Mouse (Mus musculus): ENCODE measurements around the gene Stat3. TPM values are rescaled to one million over a fixed set of nuclear protein-coding genes. Genes with fewer than 3 reads are reported as not detected.
A peak's percentile ranks its signal among the peaks of the same experiment; 100 is the strongest.

Stat3 gene
- polyA plus RNA-seq, 1 experiment from 2014 or later: 39.0 TPM

GRCm38 (mm10) chr11:100850778-100851528, 88.4 kb downstream of the Stat3 start:
- H3K9me3 ChIP-seq (replicated peaks; ENCODE audit: control insufficient read depth, low read length, poor library complexity, severe bottlenecking): no peaks in the 10 kb centered on the region
- H3K9ac ChIP-seq (ENCODE audit: low read depth, low read length): peak overlapping the region; percentile 98
- no peaks in the 10 kb centered on the region; the same call in none of the 2 replicates for H3K27me3 ChIP-seq (ENCODE audit: control insufficient read depth, insufficient read depth, low read depth, low read length)
- peaks cover 20% of the 10 kb centered on the region for H3K4me1 ChIP-seq (ENCODE audit: control insufficient read depth, insufficient read depth, low read length)
- 1% methylated on average over 33 of the region's 33 CpGs for WGBS
- ATAC-seq: peak; percentile 47
- peak overlapping the region; percentile 97 for H3K4me3 ChIP-seq (ENCODE audit: low read depth, low read length)
- no peaks in the 10 kb centered on the region for H3K36me3 ChIP-seq (ENCODE audit: control insufficient read depth, insufficient read depth, low read length)
- H3K27ac ChIP-seq (ENCODE audit: low read length): peak overlapping the region; percentile 87
- peak overlapping the region; percentile 60 for H3K4me2 ChIP-seq (ENCODE audit: low read length)

GRCm38 (mm10) chr11:100850038-100850777, 89.1 kb downstream of the Stat3 start, which contains the start of gene Stat5b:
Gene Stat5b, minus strand, starts transcription at chr11:100850724.
- under 1% methylated on average over 63 of the region's 104 CpGs for WGBS
- Histone ChIP-seq H3K27ac (ENCODE audit: low read length) (peak within 1 kb of the TSS; percentile 87), H3K27me3 (ENCODE audit: control insufficient read depth, insufficient read depth, low read depth, low read length) (no peaks in the 10 kb centered on the region; the same call in 1 of the 2 replicates), H3K36me3 (ENCODE audit: control insufficient read depth, insufficient read depth, low read length) (no peaks in the 10 kb centered on the region), H3K4me1 (ENCODE audit: control insufficient read depth, insufficient read depth, low read length) (peaks cover 20% of the 10 kb centered on the region), H3K4me2 (ENCODE audit: low read length) (peak within 1 kb of the TSS; percentile 60), H3K9me3 (replicated peaks; ENCODE audit: control insufficient read depth, low read length, poor library complexity, severe bottlenecking) (no peaks in the 10 kb centered on the region), H3K4me3 (ENCODE audit: low read depth, low read length) (peak within 1 kb of the TSS; percentile 97), H3K9ac (ENCODE audit: low read depth, low read length) (peak within 1 kb of the TSS; percentile 98)
- ATAC-seq: peak; percentile 69

- Histone ChIP-seq H3K4me3 (ENCODE audit: low read depth, low read length) (peak overlapping the region; percentile 97), H3K27ac (ENCODE audit: low read length) (peak overlapping the region; percentile 87), H3K4me1 (ENCODE audit: control insufficient read depth, insufficient read depth, low read length) (peaks cover 20% of the 10 kb centered on the region), H3K9ac (ENCODE audit: low read depth, low read length) (peak overlapping the region; percentile 98), H3K27me3 (ENCODE audit: control insufficient read depth, insufficient read depth, low read depth, low read length) (no peaks in the 10 kb centered on the region; the same call in 1 of the 2 replicates), H3K4me2 (ENCODE audit: low read length) (peak overlapping the region; percentile 60), H3K9me3 (replicated peaks; ENCODE audit: control insufficient read depth, low read length, poor library complexity, severe bottlenecking) (no peaks in the 10 kb centered on the region), H3K36me3 (ENCODE audit: control insufficient read depth, insufficient read depth, low read length) (no peaks in the 10 kb centered on the region)
- WGBS: 2% methylated on average over 13 of the region's 13 CpGs
- ATAC-seq: no peak
Observed at GRCm38 (mm10) chr11:100849456-100850037, 89.8 kb downstream of the Stat3 start.

- Histone ChIP-seq H3K4me2 (ENCODE audit: low read length) (peak overlapping the region; percentile 60), H3K4me3 (ENCODE audit: low read depth, low read length) (peak overlapping the region; percentile 97), H3K27me3 (ENCODE audit: control insufficient read depth, insufficient read depth, low read depth, low read length) (no peaks in the 10 kb centered on the region; the same call in 1 of the 2 replicates), H3K9ac (ENCODE audit: low read depth, low read length) (peak overlapping the region; percentile 98), H3K27ac (ENCODE audit: low read length) (peak overlapping the region; percentile 42; the same call in 1 of the 2 replicates), H3K9me3 (replicated peaks; ENCODE audit: control insufficient read depth, low read length, poor library complexity, severe bottlenecking) (no peaks in the 10 kb centered on the region), H3K36me3 (ENCODE audit: control insufficient read depth, insufficient read depth, low read length) (no peaks in the 10 kb centered on the region), H3K4me1 (ENCODE audit: control insufficient read depth, insufficient read depth, low read length) (peaks cover 20% of the 10 kb centered on the region)
- ATAC-seq: no peak
- WGBS: 54% methylated on average over 6 of the region's 6 CpGs
Observed at GRCm38 (mm10) chr11:100848789-100849379, 90.5 kb downstream of the Stat3 start.

- WGBS: 78% methylated on average over 4 of the region's 4 CpGs
- Histone ChIP-seq H3K27me3 (ENCODE audit: control insufficient read depth, insufficient read depth, low read depth, low read length) (no peaks in the 10 kb centered on the region; the same call in 1 of the 2 replicates), H3K27ac (ENCODE audit: low read length) (no peak overlapping the region), H3K9me3 (replicated peaks; ENCODE audit: control insufficient read depth, low read length, poor library complexity, severe bottlenecking) (no peaks in the 10 kb centered on the region), H3K4me3 (ENCODE audit: low read depth, low read length) (no peak overlapping the region), H3K9ac (ENCODE audit: low read depth, low read length) (no peak overlapping the region), H3K4me1 (ENCODE audit: control insufficient read depth, insufficient read depth, low read length) (peaks cover 20% of the 10 kb centered on the region), H3K4me2 (ENCODE audit: low read length) (no peak overlapping the region; the same call in 1 of the 2 replicates), H3K36me3 (ENCODE audit: control insufficient read depth, insufficient read depth, low read length) (no peaks in the 10 kb centered on the region)
- no peak for ATAC-seq
Observed at GRCm38 (mm10) chr11:100848080-100848479, 91.3 kb downstream of the Stat3 start.

GRCm38 (mm10) chr11:100847572-100847971, 91.8 kb downstream of the Stat3 start:
- Histone ChIP-seq H3K27me3 (ENCODE audit: control insufficient read depth, insufficient read depth, low read depth, low read length) (no peaks in the 10 kb centered on the region; the same call in 1 of the 2 replicates), H3K36me3 (ENCODE audit: control insufficient read depth, insufficient read depth, low read length) (no peaks in the 10 kb centered on the region), H3K9ac (ENCODE audit: low read depth, low read length) (no peak overlapping the region), H3K27ac (ENCODE audit: low read length) (no peak overlapping the region), H3K9me3 (replicated peaks; ENCODE audit: control insufficient read depth, low read length, poor library complexity, severe bottlenecking) (no peaks in the 10 kb centered on the region), H3K4me3 (ENCODE audit: low read depth, low read length) (no peak overlapping the region), H3K4me1 (ENCODE audit: control insufficient read depth, insufficient read depth, low read length) (peaks cover 20% of the 10 kb centered on the region), H3K4me2 (ENCODE audit: low read length) (no peak overlapping the region)
- no peak for ATAC-seq
- 85% methylated on average over 4 of the region's 4 CpGs for WGBS

GRCm38 (mm10) chr11:100845793-100846192, 93.5 kb downstream of the Stat3 start:
- no peak overlapping the region for H3K27ac ChIP-seq (ENCODE audit: low read length)
- peaks cover 16% of the 10 kb centered on the region for H3K4me1 ChIP-seq (ENCODE audit: control insufficient read depth, insufficient read depth, low read length)
- H3K9me3 ChIP-seq (replicated peaks; ENCODE audit: control insufficient read depth, low read length, poor library complexity, severe bottlenecking): no peaks in the 10 kb centered on the region
- H3K4me2 ChIP-seq (ENCODE audit: low read length): no peak overlapping the region
- no peak for ATAC-seq
- WGBS: 91% methylated on average over 6 of the region's 6 CpGs
- no peaks in the 10 kb centered on the region for H3K27me3 ChIP-seq (ENCODE audit: control insufficient read depth, insufficient read depth, low read depth, low read length)
- no peak overlapping the region for H3K9ac ChIP-seq (ENCODE audit: low read depth, low read length)
- H3K4me3 ChIP-seq (ENCODE audit: low read depth, low read length): no peak overlapping the region
- no peaks in the 10 kb centered on the region for H3K36me3 ChIP-seq (ENCODE audit: control insufficient read depth, insufficient read depth, low read length)

GRCm38 (mm10) chr11:100844121-100844520, 95.2 kb downstream of the Stat3 start:
- Histone ChIP-seq H3K36me3 (ENCODE audit: control insufficient read depth, insufficient read depth, low read length) (no peaks in the 10 kb centered on the region), H3K27me3 (ENCODE audit: control insufficient read depth, insufficient read depth, low read depth, low read length) (no peaks in the 10 kb centered on the region), H3K4me2 (ENCODE audit: low read length) (no peak overlapping the region), H3K4me1 (ENCODE audit: control insufficient read depth, insufficient read depth, low read length) (peaks cover 13% of the 10 kb centered on the region), H3K9ac (ENCODE audit: low read depth, low read length) (no peak overlapping the region), H3K4me3 (ENCODE audit: low read depth, low read length) (no peak overlapping the region), H3K27ac (ENCODE audit: low read length) (no peak overlapping the region), H3K9me3 (replicated peaks; ENCODE audit: control insufficient read depth, low read length, poor library complexity, severe bottlenecking) (no peaks in the 10 kb centered on the region)
- WGBS: 90% methylated on average over 4 of the region's 4 CpGs
- ATAC-seq: no peak

All from midbrain, embryonic 16.5 days (tissue).